Mouse (Mus musculus) heart, embryonic 11.5 days (tissue): ENCODE measurements around the gene Zfp28. TPM values are rescaled to one million over a fixed set of nuclear protein-coding genes. Genes with fewer than 3 reads are reported as not detected.
A peak's percentile ranks its signal among the peaks of the same experiment; 100 is the strongest.

Experiments used
- ATAC-seq: fragments of 200-750 bp; cut with Nextera tagmentation; replicated peaks from 2 replicates; pipeline ENCODE4 v1.8.0; 2017; ENCODE audit warnings: moderate library complexity; ENCODE audit not compliant: insufficient number of reproducible peaks, low FRiP score, low TSS enrichment
- H3K27ac ChIP-seq: fragments of 300-500 bp; sonication (generic); 2 replicates; pipeline ENCODE4 v1.5.1; 2014; ENCODE audit warnings: mild to moderate bottlenecking, low read depth, low read length
- H3K27me3 ChIP-seq: fragments of 300-500 bp; sonication (generic); 2 replicates; pipeline ENCODE4 v1.6.1; 2014; ENCODE audit warnings: mild to moderate bottlenecking, low read length, mixed read lengths; ENCODE audit not compliant: control insufficient read depth, insufficient read depth
- H3K36me3 ChIP-seq: fragments of 300-500 bp; sonication (generic); 2 replicates; pipeline ENCODE4 v1.6.1; 2014; ENCODE audit warnings: mild to moderate bottlenecking, low read length, moderate library complexity, mixed read lengths; ENCODE audit not compliant: control insufficient read depth, insufficient read depth
- H3K4me1 ChIP-seq: fragments of 300-500 bp; sonication (generic); 2 replicates; pipeline ENCODE4 v1.6.1; 2014; ENCODE audit warnings: low read length; ENCODE audit not compliant: control insufficient read depth, insufficient read depth
- H3K4me2 ChIP-seq: fragments of 300-500 bp; sonication (generic); 2 replicates; pipeline ENCODE4 v1.6.1; 2014; ENCODE audit warnings: mild to moderate bottlenecking, moderate library complexity
- H3K4me3 ChIP-seq: fragments of 300-500 bp; sonication (generic); 2 replicates; pipeline ENCODE4 v1.5.1; 2014; ENCODE audit warnings: low read depth, low read length
- H3K9ac ChIP-seq: fragments of 300-500 bp; sonication (generic); 2 replicates; pipeline ENCODE4 v1.6.1; 2014; ENCODE audit warnings: mild to moderate bottlenecking, low read depth, low read length, moderate library complexity
- H3K9me3 ChIP-seq: fragments of 300-500 bp; sonication (generic); replicated peaks from 2 replicates; pipeline ENCODE4 v1.6.1; 2016; ENCODE audit warnings: low read length; ENCODE audit not compliant: control insufficient read depth
- WGBS: fragments of 180-500 bp; shearing (Covaris S2); extraction: QIAGEN DNeasy Blood & Tissue Kit; methylation state at CpG from one replicate; pipeline ENCODE4 v1.1.7; 2014; ENCODE audit not compliant: insufficient replicate concordance; 5-methylcytosine and 5-hydroxymethylcytosine counted together
- polyA plus RNA-seq: library from polyadenylated mRNA; unstranded; fragments of >200 nt; fragmentation: Nextera tagmentation; extraction: Ambion mirVana; gene quantifications from 2 replicates; pipeline ENCODE4 v1.2.1, GENCODE M21; 2014

Zfp28 gene
- polyA plus RNA-seq: 8.0 and 8.5 TPM in 2 replicates

DNA sequence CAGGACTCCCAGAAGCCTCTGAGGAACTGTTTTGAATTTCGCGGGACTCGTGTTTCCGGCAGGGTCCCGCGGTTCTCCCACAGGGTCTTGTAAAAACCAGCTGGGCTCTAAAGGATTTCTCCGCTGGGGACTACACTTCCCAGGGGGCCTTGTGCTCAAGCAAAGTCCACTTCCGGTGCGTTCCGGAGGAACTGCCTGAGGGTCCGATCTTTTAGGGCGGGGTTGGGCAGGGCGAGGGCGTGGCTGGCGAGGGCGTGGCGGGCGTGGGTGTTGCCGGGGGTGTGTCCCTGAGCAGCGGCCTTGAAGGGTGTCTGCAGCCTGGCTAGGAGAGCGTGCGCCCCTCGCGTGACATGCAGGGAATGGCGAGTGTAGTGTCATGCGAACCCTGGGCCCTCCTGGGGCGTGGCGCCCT, at the start of gene Zfp28:
Zfp28 (plus strand) TSS at position 252 of the 412 bp plus-strand sequence.
- Histone ChIP-seq H3K4me3 (peak within 1 kb of the TSS; percentile 66), H3K9ac (peak within 1 kb of the TSS; percentile 83), H3K36me3 (no peaks in the 10 kb centered on the region), H3K4me1 (peaks cover 5% of the 10 kb centered on the region), H3K27me3 (no peaks in the 10 kb centered on the region), H3K27ac (no peak within 1 kb of the TSS), H3K9me3 (no peaks in the 10 kb centered on the region), H3K4me2 (peak within 1 kb of the TSS; percentile 87)
- 0% methylated on average over 28 of the region's 28 CpGs for WGBS
- peak; percentile 98 for ATAC-seq

DNA sequence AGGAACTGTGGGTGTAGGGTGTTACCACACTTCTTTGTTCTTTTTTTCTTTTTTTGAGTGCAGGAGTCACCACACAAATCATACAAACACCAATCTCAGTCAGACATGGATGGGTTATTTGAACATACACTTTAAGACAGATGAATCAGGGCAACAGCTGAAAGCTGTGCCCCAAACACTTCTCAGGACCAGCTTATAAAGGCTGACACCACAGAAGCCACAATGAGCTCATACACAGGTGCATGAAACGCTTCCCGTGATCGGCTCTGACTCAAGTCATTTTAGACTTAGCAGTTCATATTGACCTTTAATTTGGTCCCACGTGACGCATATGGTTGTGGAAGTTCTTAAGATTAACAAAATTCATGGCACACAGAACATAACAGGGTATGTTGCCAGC, 43.2 kb upstream of the Zfp28 start:
- Histone ChIP-seq H3K36me3 (no peaks in the 10 kb centered on the region), H3K27ac (no peak overlapping the region), H3K4me2 (no peak overlapping the region), H3K9me3 (no peaks in the 10 kb centered on the region), H3K9ac (no peak overlapping the region), H3K4me1 (no peaks in the 10 kb centered on the region), H3K27me3 (no peaks in the 10 kb centered on the region), H3K4me3 (no peak overlapping the region)
- ATAC-seq: no peak
- WGBS: 72% methylated on average over 5 of the region's 5 CpGs

DNA sequence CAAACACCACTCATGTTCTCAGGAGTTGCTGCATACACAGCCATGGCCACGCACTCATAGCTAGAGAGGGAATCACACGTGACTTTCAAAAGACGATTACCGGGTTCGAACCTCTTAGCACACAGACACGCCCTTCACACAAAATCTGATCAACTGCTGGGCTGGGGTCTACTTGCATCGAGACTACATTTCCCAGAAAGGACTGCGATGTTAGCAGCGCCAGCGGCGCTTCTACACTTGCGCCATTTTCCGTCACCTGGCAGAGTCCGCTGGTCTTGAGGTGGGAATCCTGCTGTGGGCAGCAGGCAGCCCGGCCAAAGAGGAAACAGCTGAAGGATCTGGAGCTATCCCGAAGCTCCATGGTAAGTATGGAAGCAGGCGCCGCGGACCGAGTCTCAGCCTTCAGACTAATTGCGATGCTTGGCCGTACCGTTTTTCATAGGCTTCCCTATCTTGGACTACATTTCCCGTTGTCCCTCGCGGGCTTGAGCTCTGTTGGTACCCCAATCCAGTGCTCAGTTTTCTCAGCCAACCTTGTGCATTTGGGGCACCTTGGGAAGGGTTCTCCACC, 39.5 kb upstream of the Zfp28 start, which contains the start of gene Gm3854:
Gm3854 (plus strand) TSS at position 259 of the 571 bp plus-strand sequence.
- Histone ChIP-seq H3K27me3 (no peaks in the 10 kb centered on the region), H3K27ac (no peak within 1 kb of the TSS), H3K4me2 (peak within 1 kb of the TSS; percentile 63), H3K9ac (peak within 1 kb of the TSS; percentile 77), H3K4me1 (no peaks in the 10 kb centered on the region), H3K4me3 (peak within 1 kb of the TSS; percentile 69), H3K36me3 (no peaks in the 10 kb centered on the region), H3K9me3 (no peaks in the 10 kb centered on the region)
- WGBS: under 1% methylated on average over 26 of the region's 26 CpGs
- ATAC-seq: peak; percentile 83

DNA sequence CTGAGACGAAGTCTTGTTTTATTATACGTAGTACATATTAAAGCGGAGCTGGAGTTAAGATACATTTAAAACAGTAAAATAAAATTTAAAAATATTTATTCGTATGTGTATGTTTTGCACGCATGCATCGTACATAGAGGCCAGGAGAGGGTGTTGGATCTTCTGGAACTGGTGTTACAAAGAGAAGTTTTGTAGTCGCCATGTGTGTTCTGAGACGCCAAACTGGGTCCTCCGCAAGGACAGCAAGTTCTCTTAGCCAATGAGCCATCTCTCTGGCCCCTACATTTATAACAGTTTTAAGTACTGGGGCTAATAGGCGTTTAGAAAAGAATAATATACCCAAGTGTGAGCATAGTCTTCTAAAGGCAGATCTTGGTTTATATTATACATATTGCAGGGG, 39.0 kb upstream of the Zfp28 start:
- no peaks in the 10 kb centered on the region for H3K9me3 ChIP-seq
- peak overlapping the region; percentile 69 for H3K4me3 ChIP-seq
- 33% methylated on average over 10 of the region's 10 CpGs for WGBS
- H3K27ac ChIP-seq: no peak overlapping the region
- H3K36me3 ChIP-seq: no peaks in the 10 kb centered on the region
- peak overlapping the region; percentile 63 for H3K4me2 ChIP-seq
- H3K9ac ChIP-seq: no peak overlapping the region
- no peaks in the 10 kb centered on the region for H3K4me1 ChIP-seq
- no peak for ATAC-seq
- no peaks in the 10 kb centered on the region for H3K27me3 ChIP-seq

- no peak for ATAC-seq
- Histone ChIP-seq H3K9ac (no peak overlapping the region), H3K36me3 (peaks cover 2% of the 10 kb centered on the region; the same call in 1 of the 2 replicates), H3K9me3 (no peaks in the 10 kb centered on the region), H3K4me3 (no peak overlapping the region), H3K4me1 (no peaks in the 10 kb centered on the region), H3K4me2 (no peak overlapping the region), H3K27ac (no peak overlapping the region), H3K27me3 (no peaks in the 10 kb centered on the region)
- 68% methylated on average over 2 of the region's 2 CpGs for WGBS
These were observed 25.0 kb upstream of the Zfp28 start for GRCm38 (mm10) chr7:6358121-6358520.

DNA sequence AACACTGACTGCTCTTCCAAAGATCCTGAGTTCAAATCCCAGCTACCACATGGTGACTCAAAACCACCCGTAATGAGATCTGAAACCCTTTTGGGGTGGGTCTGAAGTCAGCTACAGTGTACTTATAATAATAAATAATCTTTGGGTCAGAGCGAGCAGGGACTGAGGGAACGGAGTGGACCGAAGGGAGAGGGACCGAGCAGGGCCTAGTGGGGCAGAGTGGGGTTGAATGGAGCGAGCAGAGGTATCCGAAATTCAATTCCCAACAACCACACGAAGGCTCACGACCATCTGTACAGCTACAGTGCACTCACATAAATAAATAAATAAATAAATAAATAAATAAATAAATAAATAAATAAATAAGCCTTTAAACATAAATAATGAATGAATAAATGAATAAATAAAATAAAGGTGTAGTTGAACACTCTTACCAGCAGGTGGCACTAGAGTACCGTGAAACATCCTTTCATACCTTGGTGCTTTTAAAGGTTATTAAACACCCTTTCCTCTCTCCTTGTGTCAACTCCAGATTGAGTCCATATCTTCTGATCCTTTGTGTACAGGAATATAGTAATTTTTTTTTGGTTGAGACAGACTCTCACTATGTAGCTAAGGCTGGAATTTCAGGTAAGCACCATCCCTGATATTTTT, 24.0 kb upstream of the Zfp28 start:
- no peak for ATAC-seq
- no peaks in the 10 kb centered on the region for H3K27me3 ChIP-seq
- 48% methylated on average over 10 of the region's 10 CpGs for WGBS
- H3K9ac ChIP-seq: no peak overlapping the region
- H3K4me3 ChIP-seq: no peak overlapping the region
- H3K4me1 ChIP-seq: no peaks in the 10 kb centered on the region
- no peaks in the 10 kb centered on the region for H3K9me3 ChIP-seq
- H3K27ac ChIP-seq: no peak overlapping the region
- H3K36me3 ChIP-seq: no peaks in the 10 kb centered on the region
- H3K4me2 ChIP-seq: no peak overlapping the region

DNA sequence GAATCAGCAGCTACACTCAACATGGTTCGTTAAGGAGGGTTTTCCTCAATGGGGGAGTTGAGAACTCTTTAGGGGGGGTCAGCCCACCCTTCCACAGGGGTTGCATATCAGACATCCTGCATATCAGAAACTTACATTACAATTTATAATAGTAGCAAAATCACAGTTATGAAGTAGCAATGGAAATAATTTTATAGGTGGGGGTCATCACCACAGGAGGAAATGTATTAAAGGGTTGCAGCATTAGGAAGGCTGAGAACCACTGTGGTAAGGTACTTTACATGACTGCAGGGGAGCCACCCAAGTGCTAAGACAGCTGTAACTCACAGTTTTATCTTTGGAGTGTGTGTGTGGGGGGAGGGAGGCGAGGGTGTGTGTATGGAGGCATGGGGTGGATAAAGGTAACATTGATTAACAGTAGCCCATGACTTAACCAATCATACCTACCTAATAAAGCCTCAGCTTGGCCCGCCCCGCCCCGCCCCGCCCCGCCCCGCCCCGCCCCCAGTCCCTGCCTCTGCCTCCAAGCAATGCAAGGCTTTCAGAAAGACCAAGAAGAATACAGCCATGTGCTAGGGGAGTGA, 22.5 kb upstream of the Zfp28 start:
- Histone ChIP-seq H3K27me3 (no peaks in the 10 kb centered on the region), H3K27ac (no peak overlapping the region), H3K36me3 (no peaks in the 10 kb centered on the region), H3K4me3 (no peak overlapping the region), H3K9me3 (no peaks in the 10 kb centered on the region), H3K4me1 (no peaks in the 10 kb centered on the region), H3K4me2 (no peak overlapping the region), H3K9ac (no peak overlapping the region)
- no peak for ATAC-seq
- 10% methylated on average over 9 of the region's 9 CpGs for WGBS

GRCm38 (mm10) chr7:6361756-6362155, 21.3 kb upstream of the Zfp28 start:
- ATAC-seq: no peak
- H3K4me1 ChIP-seq: no peaks in the 10 kb centered on the region
- 28% methylated on average over 7 of the region's 7 CpGs for WGBS

More at GRCm38 (mm10) chr7:6361756-6362155, 21.3 kb upstream of the Zfp28 start:
- H3K36me3 ChIP-seq: no peaks in the 10 kb centered on the region
- H3K4me2 ChIP-seq: peak overlapping the region; percentile 85
- H3K9ac ChIP-seq: peak overlapping the region; percentile 70
- H3K9me3 ChIP-seq: no peaks in the 10 kb centered on the region
- H3K27ac ChIP-seq: peak overlapping the region; percentile 64
- H3K27me3 ChIP-seq: no peaks in the 10 kb centered on the region
- H3K4me3 ChIP-seq: peak overlapping the region; percentile 61
